Comparison of ENCODE assay signal across 8 mouse cellular contexts in genomic region chr8:107116023-107116422, GRCm38 (mm10). TPM values are rescaled to one million over a fixed set of nuclear protein-coding genes. Genes with fewer than 3 reads are reported as not detected.
DNase-seq lines count a peak whose midpoint lies in the region; ATAC-seq lines count a peak whose summit lies in the region.

No protein-coding gene starts in this region.

- peak; percentile 72 for DNase-seq in MEL-GATA-1-ER (ENCODE audit: extremely low read depth, low read depth)
- DNase-seq in adrenal gland, postnatal 4 days (ENCODE audit: low spot score in 2 of 2) = peak; percentile 48 to 74
- peak; percentile 88 for DNase-seq in heart, postnatal 4 days
- DNase-seq in layer of hippocampus, postnatal 10 days (ENCODE audit: low spot score in 2 of 2) = peak; percentile 80 to 85
- peak; percentile 96 for DNase-seq in lung, postnatal 36 days
- DNase-seq in right cerebral cortex, postnatal 25 days = peak; percentile 66
- peak; percentile 80 for DNase-seq in yolk sac, embryonic 10.5 days (ENCODE audit: low spot score)

- ATAC-seq in erythroblast, adult 5-6 weeks (replicated peaks; ENCODE audit: low FRiP score, poor library complexity, severe bottlenecking) = peak; percentile 70; the same call in 1 of the 2 replicates

RNA-seq across cellular contexts. Expression of gene Terf2, which starts 19.7 kb away (rescaled TPM):
- total RNA-seq in adrenal gland, postnatal 4 days (2021) = 10 to 100 TPM; 35.7 to 38.4 TPM
- total RNA-seq in erythroblast, adult 5-6 weeks (2015; ENCODE audit: low replicate concordance) = 9.2 and 14.2 TPM in 2 replicates
- total RNA-seq in erythroblast, adult 5-6 weeks (2017; ENCODE audit: low replicate concordance) = 12.9 and 15.5 TPM in 2 replicates
- total RNA-seq in heart, postnatal 4 days (2021) = 10 to 100 TPM; 20.2 to 25.1 TPM
- total RNA-seq in layer of hippocampus, postnatal 10 days (2021) = 10 to 100 TPM; 36.0 to 36.6 TPM

RNA-seq across cellular contexts. Expression of gene Cyb5b, which starts 34.4 kb away (rescaled TPM):
- total RNA-seq in adrenal gland, postnatal 4 days (2021) = 100 to 1,000 TPM; 297 to 305 TPM
- 10.2 and 21.3 TPM in 2 replicates for total RNA-seq in erythroblast, adult 5-6 weeks (2015; ENCODE audit: low replicate concordance)
- total RNA-seq in erythroblast, adult 5-6 weeks (2017; ENCODE audit: low replicate concordance) = 8.1 and 12.8 TPM in 2 replicates
- total RNA-seq in heart, postnatal 4 days (2021) = 10 to 100 TPM; 55.6 to 59.6 TPM
- total RNA-seq in layer of hippocampus, postnatal 10 days (2021) = 100 to 1,000 TPM in 1 of 2 experiments, 10 to 100 TPM in 1; 97.0 to 102 TPM

RNA-seq across cellular contexts. Expression of gene Tmed6, which starts 50.6 kb away (rescaled TPM):
- 1 to 10 TPM in 1 of 2 experiments, not detected in 1; 8.2 TPM for total RNA-seq in adrenal gland, postnatal 4 days (2021)
- not detected in 2 replicates for total RNA-seq in erythroblast, adult 5-6 weeks (2015; ENCODE audit: low replicate concordance)
- not detected in 2 replicates for total RNA-seq in erythroblast, adult 5-6 weeks (2017; ENCODE audit: low replicate concordance)
- not detected for total RNA-seq in heart, postnatal 4 days (2021)
- not detected for total RNA-seq in layer of hippocampus, postnatal 10 days (2021)

RNA-seq across cellular contexts. Expression of gene Nip7, which starts 59.3 kb away (rescaled TPM):
- 10 to 100 TPM; 57.7 to 60.0 TPM for total RNA-seq in adrenal gland, postnatal 4 days (2021)
- 19.4 and 22.5 TPM in 2 replicates for total RNA-seq in erythroblast, adult 5-6 weeks (2015; ENCODE audit: low replicate concordance)
- total RNA-seq in erythroblast, adult 5-6 weeks (2017; ENCODE audit: low replicate concordance) = 5.0 and 8.9 TPM in 2 replicates
- total RNA-seq in heart, postnatal 4 days (2021) = 10 to 100 TPM; 37.4 to 41.1 TPM
- total RNA-seq in layer of hippocampus, postnatal 10 days (2021) = 10 to 100 TPM; 57.3 to 66.3 TPM

RNA-seq across cellular contexts. Expression of gene Cog8, which starts 59.5 kb away (rescaled TPM):
- 10 to 100 TPM; 32.4 to 37.4 TPM for total RNA-seq in adrenal gland, postnatal 4 days (2021)
- total RNA-seq in erythroblast, adult 5-6 weeks (2015; ENCODE audit: low replicate concordance) = 4.2 and 10.7 TPM in 2 replicates
- 3.6 and 8.9 TPM in 2 replicates for total RNA-seq in erythroblast, adult 5-6 weeks (2017; ENCODE audit: low replicate concordance)
- 10 to 100 TPM; 16.9 to 18.3 TPM for total RNA-seq in heart, postnatal 4 days (2021)
- total RNA-seq in layer of hippocampus, postnatal 10 days (2021) = 10 to 100 TPM; 24.9 to 27.8 TPM

Comparison
In these comparisons a context has a peak if more than half of its experiments do, and no peak if none do; other contexts are left out.
1. Peak in every context shown above with its lines: DNase-seq and ATAC-seq.